Mouse (Mus musculus): ENCODE measurements around the gene Kctd5. TPM values are rescaled to one million over a fixed set of nuclear protein-coding genes. Genes with fewer than 3 reads are reported as not detected.

The Kctd5 gene
- polyA plus RNA-seq, 1 experiment from 2014 or later: 56.3 TPM

DNA sequence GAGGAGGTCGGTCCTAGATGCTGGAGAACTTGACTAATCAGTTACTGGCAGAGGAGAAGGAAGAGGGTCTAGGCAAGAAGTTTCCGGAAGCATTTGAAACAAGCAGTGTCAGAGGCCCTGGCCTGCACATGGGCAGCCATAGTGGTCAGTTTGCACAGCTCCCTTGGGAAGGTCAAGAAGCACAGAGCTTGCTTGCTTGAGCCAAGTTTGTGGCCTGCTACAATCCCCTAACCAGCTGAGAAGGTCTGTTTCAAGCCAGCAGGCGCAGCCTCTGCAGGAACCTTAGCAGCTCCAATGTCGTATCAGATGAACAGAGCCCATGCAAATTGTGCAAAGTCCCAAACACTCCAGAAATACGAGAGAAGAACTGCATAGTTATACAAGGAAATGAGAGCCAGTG lies 25.2 kb downstream of the Kctd5 start:
- no peaks in the 10 kb centered on the region for H3K27me3 ChIP-seq (replicated peaks; ENCODE audit: control insufficient read depth, insufficient read depth, low read length)
- WGBS: 89% methylated on average over 5 of the region's 5 CpGs
- H3K36me3 ChIP-seq (ENCODE audit: control insufficient read depth, insufficient read depth, low read length): peaks cover 53% of the 10 kb centered on the region

DNA sequence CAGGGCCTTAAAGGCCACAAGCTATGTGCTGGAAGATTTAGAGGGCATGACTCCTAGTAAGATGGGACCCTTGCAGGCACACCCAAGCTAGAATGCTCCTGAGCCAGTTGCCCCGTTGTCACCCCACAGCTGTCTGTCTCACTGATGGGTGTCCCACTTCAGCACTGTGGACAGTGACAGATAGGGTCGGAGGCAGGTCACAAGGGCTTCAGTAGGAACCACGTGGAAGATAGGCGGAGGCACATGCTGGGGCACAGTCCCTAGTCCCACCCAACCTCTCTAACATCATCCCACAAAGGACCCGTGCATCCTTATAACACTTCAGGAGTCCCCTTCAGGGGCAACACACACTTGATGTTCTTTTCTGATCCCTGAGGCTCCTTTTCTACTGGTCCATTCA lies 27.3 kb downstream of the Kctd5 start:
- Histone ChIP-seq H3K9me3 (ENCODE audit: control insufficient read depth, low read length) (no peaks in the 10 kb centered on the region), H3K9ac (ENCODE audit: low read depth, low read length) (no peak overlapping the region), H3K4me2 (ENCODE audit: low read depth, low read length) (no peak overlapping the region), H3K27ac (replicated peaks; ENCODE audit: low read depth, low read length) (no peak overlapping the region), H3K36me3 (ENCODE audit: control insufficient read depth, insufficient read depth, low read length) (peaks cover 37% of the 10 kb centered on the region), H3K4me1 (ENCODE audit: control insufficient read depth, insufficient read depth, low read length) (no peaks in the 10 kb centered on the region), H3K27me3 (replicated peaks; ENCODE audit: control insufficient read depth, insufficient read depth, low read length) (no peaks in the 10 kb centered on the region), H3K4me3 (ENCODE audit: low read depth, low read length) (no peak overlapping the region)
- WGBS: 42% methylated on average over 5 of the region's 5 CpGs
- ATAC-seq (ENCODE audit: low read depth) (no peak), DNase-seq (ENCODE audit: low spot score) (no peak)

More for the DNA sequence above, 25.2 kb downstream of the Kctd5 start:
- no peak overlapping the region for H3K4me3 ChIP-seq (ENCODE audit: low read depth, low read length)
- ATAC-seq (ENCODE audit: low read depth): no peak
- no peak overlapping the region for H3K27ac ChIP-seq (replicated peaks; ENCODE audit: low read depth, low read length)
- no peak overlapping the region for H3K9ac ChIP-seq (ENCODE audit: low read depth, low read length)
- no peaks in the 10 kb centered on the region for H3K4me1 ChIP-seq (ENCODE audit: control insufficient read depth, insufficient read depth, low read length)
- DNase-seq (ENCODE audit: low spot score): no peak
- H3K9me3 ChIP-seq (ENCODE audit: control insufficient read depth, low read length): no peaks in the 10 kb centered on the region
- no peak overlapping the region for H3K4me2 ChIP-seq (ENCODE audit: low read depth, low read length)

DNA sequence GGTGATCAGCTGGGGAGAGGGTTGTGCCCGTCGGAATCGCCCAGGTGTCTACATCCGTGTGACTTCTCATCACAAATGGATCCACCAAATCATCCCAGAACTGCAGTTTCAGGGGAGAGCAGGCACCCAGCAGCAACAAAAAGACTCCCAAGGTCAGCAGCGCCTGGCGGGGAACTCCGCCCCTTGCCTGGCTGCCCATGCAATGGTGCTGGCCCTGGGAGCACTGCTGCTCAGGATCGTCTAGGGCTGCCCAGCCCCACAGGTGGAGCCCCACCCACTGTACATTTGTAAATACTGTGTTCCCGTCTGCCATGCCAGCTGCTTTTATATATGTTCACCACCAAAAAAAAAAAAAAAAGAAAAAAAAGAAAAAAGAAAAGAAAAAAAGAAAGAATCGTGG lies 27.7 kb downstream of the Kctd5 start:
- peaks cover 33% of the 10 kb centered on the region for H3K36me3 ChIP-seq (ENCODE audit: control insufficient read depth, insufficient read depth, low read length)
- no peak overlapping the region for H3K4me2 ChIP-seq (ENCODE audit: low read depth, low read length)
- no peak overlapping the region for H3K4me3 ChIP-seq (ENCODE audit: low read depth, low read length)
- no peak for ATAC-seq (ENCODE audit: low read depth)
- H3K9ac ChIP-seq (ENCODE audit: low read depth, low read length): no peak overlapping the region
- no peaks in the 10 kb centered on the region for H3K9me3 ChIP-seq (ENCODE audit: control insufficient read depth, low read length)
- DNase-seq (ENCODE audit: low spot score): no peak
- H3K4me1 ChIP-seq (ENCODE audit: control insufficient read depth, insufficient read depth, low read length): no peaks in the 10 kb centered on the region
- no peaks in the 10 kb centered on the region for H3K27me3 ChIP-seq (replicated peaks; ENCODE audit: control insufficient read depth, insufficient read depth, low read length)
- WGBS: 77% methylated on average over 10 of the region's 10 CpGs
- no peak overlapping the region for H3K27ac ChIP-seq (replicated peaks; ENCODE audit: low read depth, low read length)

DNA sequence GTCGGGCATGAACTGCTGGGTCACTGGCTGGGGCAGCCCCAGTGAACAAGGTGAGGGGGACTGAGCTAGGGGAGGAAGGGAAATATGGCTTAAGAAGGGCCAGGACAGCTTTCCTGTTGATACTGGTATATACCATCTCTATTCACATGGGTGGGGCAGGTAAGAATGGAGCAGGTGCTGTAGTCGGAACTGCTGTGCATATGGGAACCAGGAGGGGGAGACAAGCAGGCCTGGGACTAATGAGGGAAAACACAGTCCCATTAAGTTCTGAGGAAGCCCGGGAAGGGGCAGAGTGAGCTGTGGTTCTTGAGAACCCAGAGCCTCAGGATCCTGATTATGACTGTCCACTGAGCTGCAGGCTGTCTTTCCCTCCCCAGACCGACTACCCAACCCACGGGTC lies 28.8 kb downstream of the Kctd5 start:
- DNase-seq (ENCODE audit: low spot score) (no peak), ATAC-seq (ENCODE audit: low read depth) (no peak)
- Histone ChIP-seq H3K9me3 (ENCODE audit: control insufficient read depth, low read length) (no peaks in the 10 kb centered on the region), H3K27me3 (replicated peaks; ENCODE audit: control insufficient read depth, insufficient read depth, low read length) (no peaks in the 10 kb centered on the region), H3K27ac (replicated peaks; ENCODE audit: low read depth, low read length) (no peak overlapping the region), H3K4me3 (ENCODE audit: low read depth, low read length) (no peak overlapping the region), H3K9ac (ENCODE audit: low read depth, low read length) (no peak overlapping the region), H3K4me2 (ENCODE audit: low read depth, low read length) (no peak overlapping the region), H3K4me1 (ENCODE audit: control insufficient read depth, insufficient read depth, low read length) (no peaks in the 10 kb centered on the region), H3K36me3 (ENCODE audit: control insufficient read depth, insufficient read depth, low read length) (peaks cover 26% of the 10 kb centered on the region)
- 40% methylated on average over 5 of the region's 5 CpGs for WGBS

DNA sequence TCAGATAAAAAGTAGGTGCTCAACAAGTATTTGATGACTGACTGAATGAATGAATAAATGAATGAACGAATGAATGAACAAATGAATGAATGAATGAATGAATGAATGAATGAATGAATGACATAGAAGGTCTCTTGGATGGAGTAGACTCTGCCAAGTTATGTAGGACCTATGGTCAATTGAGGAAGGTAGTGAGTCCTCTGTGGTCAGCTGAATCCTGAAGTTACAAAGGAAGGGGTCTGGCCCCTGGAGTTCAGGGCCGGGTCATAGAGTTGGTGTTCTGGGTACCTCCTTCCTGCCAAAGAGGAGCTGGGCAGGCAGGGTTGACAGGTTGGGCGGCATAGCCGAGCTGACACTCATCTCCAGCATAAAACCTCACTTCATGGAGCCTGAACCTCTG lies 35.4 kb downstream of the Kctd5 start, which contains the start of gene Prss27:
TSS of gene Prss27 (plus strand) at position 301 of the 400 bp plus-strand sequence.
- 63% methylated on average over 3 of the region's 4 CpGs for WGBS
- H3K36me3 ChIP-seq (ENCODE audit: control insufficient read depth, insufficient read depth, low read length): no peaks in the 10 kb centered on the region
- DNase-seq (ENCODE audit: low spot score) (no peak), ATAC-seq (ENCODE audit: low read depth) (no peak)
- H3K9ac ChIP-seq (ENCODE audit: low read depth, low read length): no peak within 1 kb of the TSS
- H3K4me3 ChIP-seq (ENCODE audit: low read depth, low read length): no peak within 1 kb of the TSS
- no peaks in the 10 kb centered on the region for H3K4me1 ChIP-seq (ENCODE audit: control insufficient read depth, insufficient read depth, low read length)
- H3K4me2 ChIP-seq (ENCODE audit: low read depth, low read length): no peak within 1 kb of the TSS
- H3K27me3 ChIP-seq (replicated peaks; ENCODE audit: control insufficient read depth, insufficient read depth, low read length): no peaks in the 10 kb centered on the region
- H3K27ac ChIP-seq (replicated peaks; ENCODE audit: low read depth, low read length): no peak within 1 kb of the TSS
- no peaks in the 10 kb centered on the region for H3K9me3 ChIP-seq (ENCODE audit: control insufficient read depth, low read length)

DNA sequence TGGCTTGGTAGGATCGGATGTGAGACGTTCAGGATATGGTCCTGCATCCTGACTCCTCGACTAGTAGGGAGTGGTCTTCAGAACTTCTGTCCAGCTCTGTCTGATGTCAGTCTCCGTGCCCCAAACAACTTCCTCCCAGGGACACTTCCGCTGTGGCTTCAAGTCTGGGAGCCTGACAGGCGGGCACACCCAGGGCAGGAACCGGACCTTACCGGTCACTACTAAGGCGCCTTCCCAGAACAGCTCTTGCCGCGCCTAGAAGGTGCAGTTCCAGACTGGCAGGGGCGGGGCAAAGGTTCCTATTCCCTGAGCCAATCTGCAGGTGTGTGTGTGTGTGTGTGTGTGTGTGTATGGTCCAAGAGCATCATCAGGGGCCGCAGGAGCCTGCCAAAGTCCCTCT lies 35.9 kb downstream of the Kctd5 start:
- H3K4me3 ChIP-seq (ENCODE audit: low read depth, low read length): no peak overlapping the region
- H3K27ac ChIP-seq (replicated peaks; ENCODE audit: low read depth, low read length): no peak overlapping the region
- H3K9me3 ChIP-seq (ENCODE audit: control insufficient read depth, low read length): no peaks in the 10 kb centered on the region
- WGBS: 82% methylated on average over 11 of the region's 13 CpGs
- H3K36me3 ChIP-seq (ENCODE audit: control insufficient read depth, insufficient read depth, low read length): no peaks in the 10 kb centered on the region
- no peaks in the 10 kb centered on the region for H3K4me1 ChIP-seq (ENCODE audit: control insufficient read depth, insufficient read depth, low read length)
- H3K9ac ChIP-seq (ENCODE audit: low read depth, low read length): no peak overlapping the region
- no peaks in the 10 kb centered on the region for H3K27me3 ChIP-seq (replicated peaks; ENCODE audit: control insufficient read depth, insufficient read depth, low read length)
- ATAC-seq (ENCODE audit: low read depth) (no peak), DNase-seq (ENCODE audit: low spot score) (no peak)
- no peak overlapping the region for H3K4me2 ChIP-seq (ENCODE audit: low read depth, low read length)

DNA sequence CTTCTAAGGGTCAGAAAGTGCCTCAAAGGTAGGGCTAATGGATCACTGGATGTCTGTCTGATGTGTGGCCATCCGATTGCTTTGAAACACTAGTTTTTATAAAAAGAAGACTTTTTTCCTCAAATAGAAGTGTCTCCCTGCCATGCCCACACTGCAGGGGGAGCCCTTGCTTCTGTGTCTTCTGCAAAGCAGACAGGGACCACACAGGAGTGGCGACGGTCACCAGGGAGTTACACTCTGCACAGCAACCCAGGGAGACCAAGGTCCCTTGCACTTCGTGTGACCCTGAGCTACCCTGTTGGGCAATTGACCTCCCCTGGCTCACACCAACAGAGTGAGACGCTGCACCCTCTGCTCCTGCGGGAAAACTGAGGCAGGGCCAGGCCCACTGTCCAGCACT lies 36.3 kb downstream of the Kctd5 start:
- ATAC-seq (ENCODE audit: low read depth) (no peak), DNase-seq (ENCODE audit: low spot score) (no peak)
- no peak overlapping the region for H3K4me2 ChIP-seq (ENCODE audit: low read depth, low read length)
- no peaks in the 10 kb centered on the region for H3K4me1 ChIP-seq (ENCODE audit: control insufficient read depth, insufficient read depth, low read length)
- 67% methylated on average over 6 of the region's 6 CpGs for WGBS
- no peak overlapping the region for H3K4me3 ChIP-seq (ENCODE audit: low read depth, low read length)
- no peak overlapping the region for H3K27ac ChIP-seq (replicated peaks; ENCODE audit: low read depth, low read length)
- no peaks in the 10 kb centered on the region for H3K27me3 ChIP-seq (replicated peaks; ENCODE audit: control insufficient read depth, insufficient read depth, low read length)
- H3K9me3 ChIP-seq (ENCODE audit: control insufficient read depth, low read length): no peaks in the 10 kb centered on the region
- H3K36me3 ChIP-seq (ENCODE audit: control insufficient read depth, insufficient read depth, low read length): no peaks in the 10 kb centered on the region
- no peak overlapping the region for H3K9ac ChIP-seq (ENCODE audit: low read depth, low read length)

DNA sequence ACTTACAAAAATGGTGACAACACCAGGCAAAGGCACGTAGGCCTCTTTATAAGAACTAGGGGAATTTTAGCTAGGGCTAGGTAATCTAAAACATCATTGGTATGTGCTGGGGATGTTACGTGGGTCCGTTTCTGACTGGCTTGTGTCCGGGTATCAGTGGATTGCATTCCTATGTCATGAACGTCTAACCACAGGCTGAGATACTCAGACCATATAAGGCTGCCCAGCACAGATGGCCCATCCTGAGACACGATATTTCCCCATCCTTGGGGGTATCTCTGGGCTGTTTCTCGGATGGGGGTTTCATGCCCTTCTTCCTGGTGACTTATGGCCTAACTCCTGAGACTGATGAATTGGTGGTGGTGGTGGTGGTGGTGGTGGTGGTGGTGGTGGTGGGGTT lies 38.2 kb downstream of the Kctd5 start:
- no peak overlapping the region for H3K27ac ChIP-seq (replicated peaks; ENCODE audit: low read depth, low read length)
- H3K4me2 ChIP-seq (ENCODE audit: low read depth, low read length): no peak overlapping the region
- no peak overlapping the region for H3K4me3 ChIP-seq (ENCODE audit: low read depth, low read length)
- H3K27me3 ChIP-seq (replicated peaks; ENCODE audit: control insufficient read depth, insufficient read depth, low read length): no peaks in the 10 kb centered on the region
- no peaks in the 10 kb centered on the region for H3K9me3 ChIP-seq (ENCODE audit: control insufficient read depth, low read length)
- H3K4me1 ChIP-seq (ENCODE audit: control insufficient read depth, insufficient read depth, low read length): no peaks in the 10 kb centered on the region
- no peak overlapping the region for H3K9ac ChIP-seq (ENCODE audit: low read depth, low read length)
- no peaks in the 10 kb centered on the region for H3K36me3 ChIP-seq (ENCODE audit: control insufficient read depth, insufficient read depth, low read length)
- WGBS: 68% methylated on average over 7 of the region's 7 CpGs
- ATAC-seq (ENCODE audit: low read depth): no peak
- DNase-seq (ENCODE audit: low spot score): no peak

DNA sequence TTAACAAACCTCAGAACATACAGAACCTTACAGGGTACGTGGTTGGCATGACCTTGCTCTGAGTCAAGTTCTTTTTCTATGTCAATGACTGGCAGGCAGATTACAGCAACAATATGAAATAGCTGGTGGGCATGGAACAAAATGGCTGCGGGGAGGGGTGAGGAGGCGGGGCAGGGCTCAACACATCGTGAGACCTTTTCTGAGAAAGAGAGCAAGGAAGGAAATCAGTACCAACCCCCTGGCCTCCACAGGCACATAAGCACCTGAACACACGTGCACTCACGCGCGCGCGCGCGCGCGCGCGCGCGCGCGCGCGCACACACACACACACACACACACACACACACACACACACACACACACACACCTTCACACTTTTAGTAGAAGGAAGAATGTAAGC lies 42.7 kb downstream of the Kctd5 start:
- Histone ChIP-seq H3K4me2 (ENCODE audit: low read depth, low read length) (no peak overlapping the region), H3K4me1 (ENCODE audit: control insufficient read depth, insufficient read depth, low read length) (no peaks in the 10 kb centered on the region), H3K36me3 (ENCODE audit: control insufficient read depth, insufficient read depth, low read length) (no peaks in the 10 kb centered on the region), H3K27me3 (replicated peaks; ENCODE audit: control insufficient read depth, insufficient read depth, low read length) (no peaks in the 10 kb centered on the region), H3K27ac (replicated peaks; ENCODE audit: low read depth, low read length) (no peak overlapping the region), H3K9ac (ENCODE audit: low read depth, low read length) (no peak overlapping the region), H3K4me3 (ENCODE audit: low read depth, low read length) (no peak overlapping the region), H3K9me3 (ENCODE audit: control insufficient read depth, low read length) (no peaks in the 10 kb centered on the region)
- DNase-seq (ENCODE audit: low spot score): no peak
- WGBS: 81% methylated on average over 22 of the region's 22 CpGs
- ATAC-seq (ENCODE audit: low read depth): no peak

All from embryonic facial prominence, embryonic 14.5 days (tissue).